Comparison of ENCODE assay signal across 8 mouse cellular contexts in the genomic region with DNA sequence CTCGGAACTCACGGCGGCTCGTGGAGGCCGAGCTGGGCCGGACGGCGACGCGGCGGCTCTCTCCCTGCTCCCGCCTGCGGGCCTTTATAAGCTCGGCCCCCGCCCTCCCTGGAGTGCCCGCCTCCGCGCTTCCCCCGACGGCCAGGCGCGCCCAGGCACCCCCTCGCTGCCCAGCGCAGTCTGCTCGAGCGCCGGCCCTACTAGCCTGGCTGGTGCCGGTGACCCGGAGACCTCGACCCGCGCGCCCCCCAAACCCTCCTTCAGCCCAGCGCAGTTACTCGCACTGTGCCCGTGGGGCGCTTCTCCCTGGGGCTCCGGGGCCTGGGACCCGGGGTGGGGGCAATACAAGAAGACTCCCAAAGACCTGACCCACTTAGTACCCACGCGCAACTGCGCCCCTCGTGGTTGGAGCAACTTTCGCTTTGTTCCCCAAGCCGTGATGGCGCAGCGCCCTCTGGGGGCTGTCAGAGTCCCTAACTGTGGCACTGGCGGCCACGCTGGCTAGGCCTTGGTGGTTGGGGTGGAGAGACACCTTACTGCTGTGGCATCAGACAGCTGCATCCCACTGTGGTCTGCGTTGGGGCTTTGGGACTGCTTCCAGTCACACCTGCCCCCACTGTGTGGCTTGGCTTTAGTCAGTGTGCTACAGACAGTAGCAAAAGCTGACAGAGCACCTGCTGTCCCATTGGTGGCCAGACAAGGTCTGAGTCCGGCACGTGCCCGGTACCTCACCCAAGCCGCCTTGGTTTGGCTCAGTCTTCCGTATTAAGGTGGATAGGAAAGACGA. TPM values are rescaled to one million over a fixed set of nuclear protein-coding genes. Genes with fewer than 3 reads are reported as not detected.
A peak's percentile ranks its signal among the peaks of the same experiment; 100 is the strongest.
DNase-seq lines count a peak whose midpoint lies in the region; ATAC-seq and TF ChIP-seq lines count a peak whose summit lies in the region.

A gene (minus strand): TSS at position 65 of the 787 bp plus-strand sequence.

- peak within 1 kb of the TSS; percentile 71 for H3K9ac ChIP-seq in hindbrain, embryonic 16.5 days (ENCODE audit: low read depth, low read length)

- 11% methylated on average over 56 of the region's 56 CpGs for WGBS in hindbrain, embryonic 16.5 days

- TF ChIP-seq CTCF in gastrocnemius, adult 2 months (IDR thresholded peaks at IDR 0.05): no peak; the same call in 1 of the 2 replicates

- H3K36me3 ChIP-seq in hindbrain, embryonic 16.5 days (ENCODE audit: control insufficient read depth, insufficient read depth, low read length): no peaks in the 10 kb centered on the region

- ATAC-seq in hindbrain, embryonic 16.5 days: peak; percentile 71
- ATAC-seq in megakaryocyte, adult 5-6 weeks (ENCODE audit: poor library complexity, severe bottlenecking): peak; percentile 66

- no peaks in the 10 kb centered on the region for H3K9me3 ChIP-seq in hindbrain, embryonic 16.5 days (ENCODE audit: control insufficient read depth, low read length)

- peak within 1 kb of the TSS; percentile 93 for H3K4me2 ChIP-seq in hindbrain, embryonic 16.5 days (ENCODE audit: low read length)

- intact Hi-C loops in gastrocnemius, adult 2 months (cut with DNase I): loop anchor here (1.0 kb wide), 1 partner anchor 50 kb away; no protein-coding TSS in a partner anchor

- peaks cover 18% of the 10 kb centered on the region for H3K4me1 ChIP-seq in hindbrain, embryonic 16.5 days (ENCODE audit: control insufficient read depth, insufficient read depth, low read depth, low read length)

- H3K27me3 ChIP-seq in hindbrain, embryonic 16.5 days (replicated peaks; ENCODE audit: control insufficient read depth, insufficient read depth, low read length): peaks cover 16% of the 10 kb centered on the region

- H3K27ac ChIP-seq in gastrocnemius, adult 2 months: peak within 1 kb of the TSS; percentile 95
- H3K27ac ChIP-seq in hindbrain, embryonic 16.5 days (ENCODE audit: low read depth, low read length): peak within 1 kb of the TSS; percentile 39; the same call in 1 of the 2 replicates

- H3K4me3 ChIP-seq in gastrocnemius, adult 2 months: peak within 1 kb of the TSS; percentile 95
- peak within 1 kb of the TSS; percentile 62 for H3K4me3 ChIP-seq in hindbrain, embryonic 16.5 days (ENCODE audit: low read length)

- DNase-seq in R1 (ENCODE audit: low read depth, low spot score): peak; percentile 95
- peak; percentile 63 to 85 for DNase-seq in cerebellum, postnatal 4 days (ENCODE audit: low spot score in 2 of 2)
- DNase-seq in gastrocnemius, adult 2 months: peak; percentile 95
- DNase-seq in left cerebral cortex, adult 18-20 months (ENCODE audit: low spot score in 2 of 2): peak; percentile 82 to 83
- DNase-seq in right cerebral cortex, adult 2 months (ENCODE audit: low spot score in 2 of 2): peak; percentile 82 to 87
- peak; percentile 95 for DNase-seq in urinary bladder, postnatal 14 days (ENCODE audit: low spot score)

RNA-seq across cellular contexts. Expression of the gene that starts here (rescaled TPM):
- total RNA-seq in gastrocnemius, adult 2 months (2021): 10 to 100 TPM; 11.3 to 25.5 TPM
- polyA plus RNA-seq in hindbrain, embryonic 16.5 days (2015; fragmentation: Nextera tagmentation; extraction: Ambion mirVana): 1.7 and 3.5 TPM in 2 replicates
- 1 to 10 TPM; 5.2 to 5.5 TPM for total RNA-seq in left cerebral cortex, adult 18-20 months (2021)
- 27.4 and 34.6 TPM in 2 replicates for total RNA-seq in megakaryocyte, adult 5-6 weeks (2015)
- 30.0 and 35.9 TPM in 2 replicates for total RNA-seq in megakaryocyte, adult 5-6 weeks (2017)

Comparison
In these comparisons a context has a peak if more than half of its experiments do, and no peak if none do; other contexts are left out.
1. Peak in every context shown above with its lines: DNase-seq, ATAC-seq, H3K4me3 ChIP-seq and H3K27ac ChIP-seq.